Mouse (Mus musculus) kidney, postnatal 0 days (tissue): Measurements from ENCODE around the gene Trim34b. TPM values are rescaled to one million over a fixed set of nuclear protein-coding genes. Genes with fewer than 3 reads are reported as not detected.
A peak's percentile ranks its signal among the peaks of the same experiment; 100 is the strongest.
"Not testable (repeated sequence)": the region's sequence is repeated elsewhere in the genome, so short reads cannot be mapped to it uniquely, and the experiment has no call there.

Source experiments
- ATAC-seq: fragments of 200-750 bp; cut with Nextera tagmentation; replicated peaks from 2 replicates; pipeline ENCODE4 v1.8.0; 2017; ENCODE audit warnings: low read depth, moderate number of reproducible peaks, moderate TSS enrichment, moderate library complexity; ENCODE audit not compliant: low FRiP score
- DNase-seq: peaks from one replicate; pipeline ENCODE4 v3.0.0-alpha.2; 2016; ENCODE audit warnings: low spot score
- H3K27ac ChIP-seq: fragments of 300-500 bp; sonication (generic); 2 replicates; pipeline ENCODE4 v1.5.1; 2014; ENCODE audit warnings: mild to moderate bottlenecking
- H3K27me3 ChIP-seq: fragments of 300-500 bp; sonication (generic); 2 replicates; pipeline ENCODE4 v1.6.1; 2014; ENCODE audit warnings: low read length, mixed read lengths; ENCODE audit not compliant: insufficient read depth
- H3K36me3 ChIP-seq: fragments of 300-500 bp; sonication (generic); 2 replicates; pipeline ENCODE4 v1.6.1; 2014; ENCODE audit warnings: low read length, mixed read lengths; ENCODE audit not compliant: insufficient read depth
- H3K4me1 ChIP-seq: fragments of 300-500 bp; sonication (generic); replicated peaks from 2 replicates; pipeline ENCODE4 v1.6.1; 2014; ENCODE audit warnings: antibody characterized with exemption, low read length, mixed read lengths; ENCODE audit not compliant: insufficient read depth
- H3K4me2 ChIP-seq: fragments of 300-500 bp; sonication (generic); 2 replicates; pipeline ENCODE4 v1.6.1; 2014; ENCODE audit warnings: mild to moderate bottlenecking, low read length, moderate library complexity, mixed read lengths
- H3K4me3 ChIP-seq: fragments of 300-500 bp; sonication (generic); replicated peaks from 2 replicates; pipeline ENCODE4 v1.5.1; 2014; ENCODE audit warnings: low read depth, low read length
- H3K9ac ChIP-seq: fragments of 300-500 bp; sonication (generic); 2 replicates; pipeline ENCODE4 v1.6.1; 2014; ENCODE audit warnings: low read depth, low read length
- H3K9me3 ChIP-seq: fragments of 300-500 bp; sonication (generic); replicated peaks from 2 replicates; pipeline ENCODE4 v1.6.1; 2016; ENCODE audit warnings: low read length, inconsistent platforms, mixed read lengths
- CTCF ChIP-seq: IDR thresholded peaks from 2 replicates; pipeline ENCODE4 v1.5.1; 2016; ENCODE audit warnings: antibody characterized with exemption, low read depth, mild to moderate bottlenecking, moderate library complexity
- WGBS: fragments of 180-500 bp; shearing (Covaris S2); extraction: QIAGEN DNeasy Blood & Tissue Kit; methylation state at CpG from one replicate; pipeline ENCODE4 v1.1.7; 2014; 5-methylcytosine and 5-hydroxymethylcytosine counted together
- polyA plus RNA-seq: library from polyadenylated mRNA; unstranded; fragments of >200 nt; fragmentation: Nextera tagmentation; extraction: Ambion mirVana; gene quantifications from 2 replicates; pipeline ENCODE4 v1.2.1, GENCODE M21; 2015

Trim34b gene
- 0.12 TPM in 1 of 2 replicates, not detected in the other for polyA plus RNA-seq

DNA sequence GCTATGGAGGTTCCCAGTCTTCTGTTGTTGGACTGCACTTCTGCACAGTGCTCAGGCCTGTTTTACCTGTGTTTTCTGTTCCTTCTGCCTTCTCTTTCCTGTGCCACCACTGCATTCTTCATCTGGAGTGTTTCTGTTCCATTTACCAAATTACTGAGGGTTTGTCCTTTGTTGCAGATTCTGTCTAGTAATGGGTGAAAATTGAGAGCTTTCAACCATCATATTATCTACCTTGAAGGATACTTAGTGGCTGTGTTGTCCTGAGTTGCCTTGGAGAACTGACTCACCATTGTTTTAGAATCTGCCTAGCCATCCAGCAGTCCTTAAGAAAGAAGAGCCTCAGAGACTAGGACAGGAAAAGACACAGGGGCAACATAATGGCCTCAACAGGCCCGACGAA, at the start of gene Trim34b:
Gene Trim34b (plus strand): TSS at position 301 of the 400 bp plus-strand sequence.
- not testable (repeated sequence) for H3K36me3 ChIP-seq, H3K27me3 ChIP-seq, H3K4me2 ChIP-seq, ATAC-seq, H3K9ac ChIP-seq, H3K27ac ChIP-seq, H3K9me3 ChIP-seq, H3K4me3 ChIP-seq, DNase-seq, H3K4me1 ChIP-seq
- 92% methylated on average over 2 of the region's 2 CpGs for WGBS

DNA sequence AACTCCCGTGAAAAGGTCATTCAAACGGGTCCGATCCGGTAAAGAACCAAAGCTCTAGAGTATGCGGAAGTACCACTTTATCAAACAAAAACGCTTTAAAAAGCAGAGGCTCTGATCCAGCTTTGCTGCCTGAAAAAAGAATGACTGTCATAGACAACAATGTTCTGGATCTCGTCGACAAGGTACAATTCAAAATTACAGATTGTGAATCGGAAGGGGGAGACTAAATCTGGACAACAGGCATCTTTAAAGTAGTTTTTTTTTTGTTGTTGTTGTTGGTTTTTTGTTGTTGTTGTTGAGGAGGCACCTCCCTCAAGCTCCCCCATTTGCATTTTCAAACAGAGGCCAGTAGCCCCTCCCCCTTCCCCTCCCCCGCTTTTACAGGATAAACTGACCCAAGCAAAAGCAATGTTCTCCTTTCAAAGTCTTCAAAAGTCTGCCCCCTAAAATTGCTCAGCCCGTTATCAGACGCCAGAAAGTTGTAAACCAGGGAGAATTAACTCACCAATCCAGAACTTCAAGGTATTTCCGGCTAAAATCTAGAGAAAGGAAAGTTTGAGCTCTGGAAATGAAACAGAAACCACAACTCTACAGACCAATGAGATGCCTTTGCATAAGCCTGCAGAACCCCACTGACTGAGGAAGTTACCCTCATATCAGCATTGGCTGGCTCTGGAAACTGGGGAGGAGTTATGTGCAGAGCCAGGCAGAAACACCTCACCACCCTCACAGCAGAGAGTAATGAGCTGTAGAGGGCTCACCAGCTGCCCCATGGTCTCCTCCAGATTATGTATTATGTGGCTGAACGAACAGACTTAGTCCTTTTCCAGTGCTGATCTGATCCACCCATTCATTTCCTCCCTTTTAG, 41.5 kb upstream of the Trim34b start, which contains the start of gene Trim5:
Gene Trim5 (minus strand): TSS at position 519 of the 868 bp plus-strand sequence.
- peak; percentile 89 for ATAC-seq
- not testable (repeated sequence) for H3K9ac ChIP-seq, H3K36me3 ChIP-seq, H3K4me1 ChIP-seq, H3K9me3 ChIP-seq, H3K27ac ChIP-seq, H3K27me3 ChIP-seq
- WGBS: 46% methylated on average over 14 of the region's 14 CpGs
- DNase-seq: peak; percentile 5
- 0 out of 2 replicates have a peak within 1 kb of the TSS, but pooled peaks have one; percentile 11 for H3K4me3 ChIP-seq
- H3K4me2 ChIP-seq: peak within 1 kb of the TSS; percentile 35

DNA sequence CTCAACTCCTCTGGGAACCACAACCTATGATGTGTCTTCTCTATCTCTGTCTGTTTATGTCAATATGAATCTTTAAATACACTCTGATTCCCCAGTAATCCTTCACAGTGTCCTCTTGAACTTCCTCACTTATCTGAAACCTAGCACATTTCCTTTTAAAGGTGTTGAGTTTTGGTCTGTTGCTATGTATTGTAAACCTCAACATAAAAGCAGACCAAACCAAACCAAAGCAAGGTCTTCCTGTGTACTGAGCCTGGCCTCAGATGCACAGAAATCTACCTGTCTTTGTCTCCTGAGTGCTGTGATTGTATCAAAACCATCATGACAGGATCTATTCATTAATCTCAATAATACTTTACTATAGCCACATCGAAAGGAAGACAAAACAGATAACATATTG, 38.6 kb upstream of the Trim34b start:
- no peak for ATAC-seq
- WGBS: 96% methylated on average over 1 of the region's 1 CpGs

DNA sequence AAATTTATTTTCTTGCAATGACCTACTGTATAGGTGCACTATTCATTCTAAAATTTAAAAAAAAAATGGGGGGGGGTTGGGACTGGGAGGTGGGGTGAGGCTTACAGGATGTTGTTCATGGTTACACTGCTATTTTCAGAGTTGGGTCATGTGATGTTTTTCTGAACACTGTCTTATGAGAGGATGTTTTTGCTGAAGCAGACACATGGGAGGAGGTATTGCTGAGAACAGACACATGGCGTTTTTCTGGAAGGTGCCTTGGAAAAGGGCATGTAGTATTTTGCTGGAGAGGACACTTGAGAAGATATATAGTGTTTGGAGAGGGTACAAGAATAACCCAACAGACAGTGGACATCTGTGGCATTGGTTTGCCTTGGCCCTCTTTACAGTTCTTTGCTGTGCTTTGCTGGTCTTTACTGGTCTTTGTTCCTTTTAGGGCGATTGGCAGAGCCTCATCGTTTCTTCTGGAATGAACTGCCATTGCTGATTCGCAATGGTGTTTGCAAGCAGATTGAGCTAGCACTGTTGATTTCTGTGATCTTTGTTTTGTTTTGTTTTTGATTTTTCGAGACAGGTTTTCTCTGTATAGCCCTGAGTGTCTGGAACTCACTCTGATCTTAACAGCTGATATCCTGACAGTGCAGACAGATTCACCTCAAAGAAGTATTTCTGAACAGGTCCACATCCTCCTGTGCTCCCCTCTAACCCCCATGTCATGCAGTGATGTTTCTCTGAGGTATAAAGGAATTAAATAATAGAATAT, 37.5 kb upstream of the Trim34b start:
- Histone ChIP-seq H3K4me3 (no peak overlapping the region), H3K4me2 (no peak overlapping the region), H3K27me3 (no peaks in the 10 kb centered on the region), H3K9me3 (no peaks in the 10 kb centered on the region), H3K9ac (no peak overlapping the region), H3K36me3 (no peaks in the 10 kb centered on the region), H3K27ac (no peak overlapping the region), H3K4me1 (no peaks in the 10 kb centered on the region)
- 76% methylated on average over 5 of the region's 5 CpGs for WGBS
- no peak for ATAC-seq
- TF ChIP-seq CTCF: no peak
- DNase-seq: no peak

More for the DNA sequence above, 38.6 kb upstream of the Trim34b start:
- no peaks in the 10 kb centered on the region for H3K9me3 ChIP-seq
- no peak overlapping the region for H3K4me2 ChIP-seq
- H3K4me1 ChIP-seq: no peaks in the 10 kb centered on the region
- no peak overlapping the region for H3K4me3 ChIP-seq
- no peak for TF ChIP-seq CTCF
- no peaks in the 10 kb centered on the region for H3K27me3 ChIP-seq
- no peak overlapping the region for H3K27ac ChIP-seq
- H3K9ac ChIP-seq: no peak overlapping the region
- H3K36me3 ChIP-seq: no peaks in the 10 kb centered on the region
- no peak for DNase-seq

DNA sequence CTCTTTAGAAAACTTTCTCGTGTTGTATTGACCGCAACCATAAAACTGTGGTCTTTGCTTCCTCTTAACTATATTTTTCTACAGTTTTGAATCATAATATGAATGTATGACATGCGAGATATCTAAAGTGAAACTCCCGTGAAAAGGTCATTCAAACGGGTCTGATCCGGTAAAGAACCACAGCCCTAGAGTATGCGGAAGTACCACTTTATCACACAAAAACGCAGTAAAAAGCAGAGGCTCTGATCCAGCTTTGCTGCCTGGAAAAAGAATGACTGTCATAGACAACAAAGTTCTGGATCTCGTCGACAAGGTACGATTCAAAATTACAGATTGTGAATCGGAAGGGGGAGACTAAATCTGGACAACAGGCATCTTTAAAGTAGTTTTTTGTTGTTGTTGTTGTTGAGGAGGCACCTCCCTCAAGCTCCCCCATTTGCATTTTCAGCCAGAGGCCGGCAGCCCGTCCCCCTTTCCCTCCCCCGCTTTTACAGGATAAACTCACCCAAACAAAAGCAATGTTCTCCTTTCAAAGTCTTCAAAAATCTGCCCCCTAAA, 14.4 kb upstream of the Trim34b start:
- ATAC-seq: 0 out of 2 replicates have a peak, but pooled peaks have one; percentile 43
- 10% methylated on average over 15 of the region's 15 CpGs for WGBS
- no peaks in the 10 kb centered on the region for H3K36me3 ChIP-seq
- H3K9me3 ChIP-seq: no peaks in the 10 kb centered on the region
- H3K27ac ChIP-seq: peak overlapping the region; percentile 55
- no peaks in the 10 kb centered on the region for H3K4me1 ChIP-seq
- H3K27me3 ChIP-seq: no peaks in the 10 kb centered on the region
- peak overlapping the region; percentile 44; the same call in 1 of the 2 replicates for H3K9ac ChIP-seq
- DNase-seq: peak; percentile 43
- peak overlapping the region; percentile 52 for H3K4me2 ChIP-seq
- no peak for TF ChIP-seq CTCF
- peak overlapping the region; percentile 44 for H3K4me3 ChIP-seq

DNA sequence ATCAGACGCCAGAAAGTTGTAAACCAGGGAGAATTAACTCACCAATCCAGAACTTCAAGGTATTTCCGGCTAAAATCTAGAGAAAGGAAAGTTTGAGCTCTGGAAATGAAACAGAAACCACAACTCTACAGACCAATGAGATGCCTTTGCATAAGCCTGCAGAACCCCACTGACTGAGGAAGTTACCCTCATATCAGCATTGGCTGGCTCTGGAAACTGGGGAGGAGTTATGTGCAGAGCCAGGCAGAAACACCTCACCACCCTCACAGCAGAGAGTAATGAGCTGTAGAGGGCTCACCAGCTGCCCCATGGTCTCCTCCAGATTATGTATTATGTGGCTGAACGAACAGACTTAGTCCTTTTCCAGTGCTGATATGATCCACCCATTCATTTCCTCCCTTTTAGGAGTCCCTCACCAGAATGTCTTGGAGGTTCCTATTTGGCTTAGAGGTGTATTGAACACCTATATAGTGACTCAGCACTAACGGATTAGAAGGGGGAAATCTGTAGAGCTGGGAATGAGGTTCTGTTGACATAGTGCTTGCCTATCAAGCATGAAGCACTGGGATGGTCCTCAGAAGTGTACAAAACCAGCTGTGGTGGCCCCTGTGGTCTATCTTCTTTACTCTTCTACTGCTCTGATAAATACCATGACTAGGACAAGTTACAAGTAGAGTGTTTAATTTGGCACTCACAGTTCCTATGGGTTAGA, 13.7 kb upstream of the Trim34b start, which contains the start of gene Trim12a:
Gene Trim12a (minus strand): TSS at position 98 of the 712 bp plus-strand sequence.
- 21% methylated on average over 4 of the region's 4 CpGs for WGBS
- Histone ChIP-seq H3K27ac (peak within 1 kb of the TSS; percentile 55), H3K4me2 (peak within 1 kb of the TSS; percentile 52), H3K4me3 (peak within 1 kb of the TSS; percentile 44), H3K9ac (peak within 1 kb of the TSS; percentile 44; the same call in 1 of the 2 replicates)
- H3K27me3 ChIP-seq, H3K36me3 ChIP-seq, H3K9me3 ChIP-seq, H3K4me1 ChIP-seq, DNase-seq: not testable (repeated sequence)
- ATAC-seq: peak; percentile 93
